Mouse (Mus musculus): ENCODE measurements around the gene Bet1l. TPM values are rescaled to one million over a fixed set of nuclear protein-coding genes. Genes with fewer than 3 reads are reported as not detected.

Bet1l gene
- polyA plus RNA-seq, 1 experiment, result 19.9 TPM

DNA sequence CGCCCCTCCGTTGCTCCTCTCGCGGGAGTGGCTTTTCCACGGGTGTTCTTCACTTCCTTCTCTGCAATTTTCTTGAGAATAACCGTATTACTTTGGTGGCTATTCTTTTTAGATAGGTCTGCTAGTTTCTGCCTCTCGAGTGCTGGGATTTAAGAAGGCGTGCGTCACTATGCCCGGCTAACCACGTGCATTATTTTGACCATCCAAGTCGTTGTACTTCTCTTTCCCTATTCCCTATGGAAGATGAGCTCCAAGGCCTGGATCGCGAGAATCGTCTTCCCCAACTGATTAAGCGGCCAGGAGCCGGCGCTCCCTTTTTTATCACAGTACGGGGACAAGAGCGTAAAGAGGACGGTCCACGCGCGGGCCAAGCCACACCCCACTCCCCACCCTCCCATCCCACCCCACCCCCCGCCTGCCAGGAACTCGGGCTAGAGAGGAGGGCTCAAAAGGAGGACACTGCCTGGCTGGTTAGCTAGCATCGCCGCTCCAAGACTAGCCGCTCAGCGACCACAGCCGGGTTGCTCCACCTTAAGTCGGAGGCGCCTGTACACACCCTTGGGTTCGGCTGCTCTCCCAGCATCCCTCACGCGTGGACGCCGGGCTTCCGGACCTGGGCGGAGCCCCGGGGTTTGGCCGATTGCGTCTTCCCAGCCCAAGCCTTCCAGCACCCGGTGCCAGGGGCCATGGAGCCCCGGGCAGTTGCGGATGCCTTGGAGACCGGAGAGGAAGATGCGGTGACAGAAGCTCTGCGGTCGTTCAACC lies 410 bp downstream of the Bet1l start, which contains the start of gene Ric8a:
Gene Ric8a, plus strand, starts transcription at position 173 of the 765 bp plus-strand sequence.
- peaks cover 42% of the 10 kb centered on the region for H3K36me3 ChIP-seq (ENCODE audit: control insufficient read depth, insufficient read depth)
- TF ChIP-seq CEBPB (IDR thresholded peaks at IDR 0.05; ENCODE audit: low read depth) (no peak), MAX (IDR thresholded peaks at IDR 0.05) (no peak), FOSL1 (IDR thresholded peaks at IDR 0.05; ENCODE audit: insufficient read depth, low read length, poor library complexity, severe bottlenecking) (no peak), MYOD1 (IDR thresholded peaks at IDR 0.05; ENCODE audit: control insufficient read depth, insufficient read length, low read depth) (no peak), USF1 (IDR thresholded peaks at IDR 0.05; ENCODE audit: low read depth) (no peak), MYOG (IDR thresholded peaks at IDR 0.05; ENCODE audit: control insufficient read depth, extremely low read depth, insufficient read length) (no peak), CTCF (IDR thresholded peaks at IDR 0.05; ENCODE audit: control insufficient read depth, insufficient read depth, insufficient read length) (no peak)
- peak within 1 kb of the TSS; percentile 71 for H3K4me3 ChIP-seq (ENCODE audit: insufficient read depth, poor library complexity, severe bottlenecking)
- H3K79me2 ChIP-seq (ENCODE audit: control insufficient read depth, insufficient read depth), result peaks cover 65% of the 10 kb centered on the region
- peaks cover 39% of the 10 kb centered on the region for H3K79me3 ChIP-seq (ENCODE audit: low read depth)
- no peaks in the 10 kb centered on the region for H3K27me3 ChIP-seq (ENCODE audit: control insufficient read depth, insufficient read depth, insufficient read length)
- peak within 1 kb of the TSS; percentile 98 for H3ac ChIP-seq (ENCODE audit: control insufficient read depth, insufficient read length, low read depth)

DNA sequence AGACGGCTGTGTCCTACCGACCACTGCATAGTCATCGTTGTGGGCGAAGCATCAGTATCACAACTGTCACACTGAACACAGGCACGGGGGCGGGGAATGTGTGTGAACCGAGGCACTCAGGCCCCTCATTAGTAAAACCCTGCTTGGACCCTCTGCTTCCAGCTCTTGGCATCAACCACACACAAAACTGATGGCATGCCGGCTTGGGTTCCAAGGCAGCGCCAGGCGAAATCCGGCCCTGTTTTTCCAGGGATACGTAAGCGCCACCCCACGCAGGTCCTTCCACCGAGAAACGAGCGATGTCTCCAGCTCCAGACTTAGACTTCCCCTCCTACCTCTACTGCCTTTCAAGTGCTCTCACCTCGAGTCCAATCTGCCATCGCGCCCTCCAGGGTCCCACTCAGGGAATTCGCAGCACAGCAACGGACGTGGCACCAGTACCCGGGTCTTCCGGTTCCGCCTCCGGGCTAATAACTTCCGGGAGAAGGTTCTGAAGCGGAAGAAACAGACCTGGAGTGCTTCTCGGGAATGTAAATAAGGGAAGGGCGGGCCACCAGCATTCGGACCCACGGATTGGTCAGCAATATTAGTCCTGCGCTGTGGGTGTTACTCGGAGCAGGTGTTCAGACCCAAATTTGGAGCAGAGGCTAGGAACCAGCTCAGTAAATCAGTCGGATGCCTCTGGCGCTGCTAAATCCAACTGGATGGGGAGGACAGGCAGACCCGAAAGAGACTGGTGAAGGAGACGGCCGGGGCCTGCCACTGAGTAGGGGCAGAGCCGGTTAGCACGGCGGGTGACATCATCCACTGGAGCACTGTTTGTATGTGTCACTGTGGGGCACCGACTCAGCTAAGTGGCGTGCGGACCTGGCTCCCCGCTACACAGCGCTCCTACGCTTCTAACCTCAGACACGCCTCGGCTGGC lies 1.3 kb downstream of the Bet1l start, which contains the start of gene Gm45785:
Gene Gm45785, minus strand, starts transcription at position 472 of the 925 bp plus-strand sequence.
- TF ChIP-seq MAX (IDR thresholded peaks at IDR 0.05) (peak; percentile 67), MYOD1 (IDR thresholded peaks at IDR 0.05; ENCODE audit: control insufficient read depth, insufficient read length, low read depth) (peak; percentile 39), MYOG (IDR thresholded peaks at IDR 0.05; ENCODE audit: control insufficient read depth, extremely low read depth, insufficient read length) (no peak)
- H3K4me3 ChIP-seq (ENCODE audit: insufficient read depth, poor library complexity, severe bottlenecking), result peak within 1 kb of the TSS; percentile 71
- H3K79me2 ChIP-seq (ENCODE audit: control insufficient read depth, insufficient read depth), result peaks cover 60% of the 10 kb centered on the region
- peaks cover 34% of the 10 kb centered on the region for H3K36me3 ChIP-seq (ENCODE audit: control insufficient read depth, insufficient read depth)
- no peaks in the 10 kb centered on the region for H3K27me3 ChIP-seq (ENCODE audit: control insufficient read depth, insufficient read depth, insufficient read length)
- peak within 1 kb of the TSS; percentile 98 for H3ac ChIP-seq (ENCODE audit: control insufficient read depth, insufficient read length, low read depth)
- H3K79me3 ChIP-seq (ENCODE audit: low read depth), result peaks cover 39% of the 10 kb centered on the region

DNA sequence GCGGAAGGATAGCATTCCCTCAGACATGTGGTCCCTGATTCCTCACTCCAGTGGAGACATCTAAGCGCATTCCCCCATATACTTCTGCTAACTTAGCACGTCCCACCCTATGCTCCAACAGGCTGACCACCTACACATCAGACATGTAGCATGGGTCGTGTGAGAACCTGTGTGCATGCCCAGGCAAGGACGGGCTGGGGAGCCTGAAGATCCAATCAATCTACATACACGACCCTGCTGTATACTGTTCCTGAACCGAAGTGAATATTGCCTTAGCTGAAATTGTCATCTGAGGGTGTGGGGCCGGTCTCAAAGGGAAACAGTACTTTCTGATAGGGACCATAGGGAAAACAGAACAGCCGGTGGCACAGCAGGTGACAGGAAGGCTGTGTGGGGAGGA lies 2.2 kb downstream of the Bet1l start:
- H3ac ChIP-seq (ENCODE audit: control insufficient read depth, insufficient read length, low read depth), result peak overlapping the region; percentile 91
- H3K36me3 ChIP-seq (ENCODE audit: control insufficient read depth, insufficient read depth), result peaks cover 27% of the 10 kb centered on the region
- H3K27me3 ChIP-seq (ENCODE audit: control insufficient read depth, insufficient read depth, insufficient read length), result no peaks in the 10 kb centered on the region
- peaks cover 35% of the 10 kb centered on the region for H3K79me3 ChIP-seq (ENCODE audit: low read depth)
- peak overlapping the region; percentile 71 for H3K4me3 ChIP-seq (ENCODE audit: insufficient read depth, poor library complexity, severe bottlenecking)
- peaks cover 51% of the 10 kb centered on the region for H3K79me2 ChIP-seq (ENCODE audit: control insufficient read depth, insufficient read depth)
- no peak for TF ChIP-seq MYOD1 (IDR thresholded peaks at IDR 0.05; ENCODE audit: control insufficient read depth, insufficient read length, low read depth)

DNA sequence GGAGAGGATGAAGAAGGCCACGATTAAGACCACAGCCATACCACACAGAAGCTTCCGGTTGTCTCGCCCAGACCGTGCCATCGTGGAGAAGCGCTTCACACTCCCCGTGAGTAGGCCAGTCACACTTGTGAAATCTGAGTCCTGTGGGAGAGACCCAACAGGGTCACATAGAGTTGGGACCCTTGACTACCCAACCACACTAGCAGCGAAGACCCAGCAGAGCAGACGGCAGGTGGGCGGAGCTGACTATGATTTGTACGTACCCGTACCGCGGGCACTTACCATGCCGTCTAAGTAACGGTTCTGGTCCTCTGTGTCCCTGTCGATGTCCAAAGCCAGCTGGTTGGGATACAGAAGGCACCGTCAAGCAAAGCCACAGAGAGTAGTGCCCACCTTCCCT lies 2.9 kb downstream of the Bet1l start:
- Histone ChIP-seq H3K27me3 (ENCODE audit: control insufficient read depth, insufficient read depth, insufficient read length) (no peaks in the 10 kb centered on the region), H3K79me2 (ENCODE audit: control insufficient read depth, insufficient read depth) (peaks cover 47% of the 10 kb centered on the region), H3K79me3 (ENCODE audit: low read depth) (peaks cover 33% of the 10 kb centered on the region), H3K36me3 (ENCODE audit: control insufficient read depth, insufficient read depth) (peaks cover 24% of the 10 kb centered on the region), H3ac (ENCODE audit: control insufficient read depth, insufficient read length, low read depth) (no peak overlapping the region), H3K4me3 (ENCODE audit: insufficient read depth, poor library complexity, severe bottlenecking) (no peak overlapping the region)
- TF ChIP-seq USF1 (IDR thresholded peaks at IDR 0.05; ENCODE audit: low read depth) (no peak), MAX (IDR thresholded peaks at IDR 0.05) (no peak), CEBPB (IDR thresholded peaks at IDR 0.05; ENCODE audit: low read depth) (no peak), FOSL1 (IDR thresholded peaks at IDR 0.05; ENCODE audit: insufficient read depth, low read length, poor library complexity, severe bottlenecking) (no peak), MYOG (IDR thresholded peaks at IDR 0.05; ENCODE audit: control insufficient read depth, extremely low read depth, insufficient read length) (no peak), MYOD1 (IDR thresholded peaks at IDR 0.05; ENCODE audit: control insufficient read depth, insufficient read length, low read depth) (no peak), CTCF (IDR thresholded peaks at IDR 0.05; ENCODE audit: control insufficient read depth, insufficient read depth, insufficient read length) (no peak)

DNA sequence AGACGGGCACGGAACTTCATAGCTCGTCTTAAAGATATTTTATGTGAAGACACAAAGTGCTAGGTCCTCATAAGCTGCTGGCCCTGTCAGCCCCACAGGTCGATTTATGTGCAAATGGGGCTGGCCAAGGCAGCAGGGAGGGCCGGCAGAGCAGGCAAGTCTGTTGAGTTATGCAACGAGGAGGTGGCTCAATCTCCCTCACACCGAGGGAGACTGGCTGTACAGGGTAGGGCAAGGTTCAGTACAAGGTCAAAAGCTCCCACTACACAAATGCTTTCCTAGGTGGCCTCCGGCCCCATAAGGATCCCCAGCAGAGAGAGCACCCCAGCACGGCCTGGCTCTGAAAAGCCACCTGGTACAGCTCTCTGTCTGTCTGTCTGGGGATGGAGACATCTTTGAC lies 4.0 kb downstream of the Bet1l start:
- Histone ChIP-seq H3K4me3 (ENCODE audit: insufficient read depth, poor library complexity, severe bottlenecking) (no peak overlapping the region), H3ac (ENCODE audit: control insufficient read depth, insufficient read length, low read depth) (no peak overlapping the region), H3K79me2 (ENCODE audit: control insufficient read depth, insufficient read depth) (peaks cover 36% of the 10 kb centered on the region), H3K27me3 (ENCODE audit: control insufficient read depth, insufficient read depth, insufficient read length) (no peaks in the 10 kb centered on the region), H3K36me3 (ENCODE audit: control insufficient read depth, insufficient read depth) (peaks cover 22% of the 10 kb centered on the region), H3K79me3 (ENCODE audit: low read depth) (peaks cover 28% of the 10 kb centered on the region)
- TF ChIP-seq MAX (IDR thresholded peaks at IDR 0.05) (no peak), FOSL1 (IDR thresholded peaks at IDR 0.05; ENCODE audit: insufficient read depth, low read length, poor library complexity, severe bottlenecking) (no peak), CEBPB (IDR thresholded peaks at IDR 0.05; ENCODE audit: low read depth) (no peak), MYOD1 (IDR thresholded peaks at IDR 0.05; ENCODE audit: control insufficient read depth, insufficient read length, low read depth) (no peak), MYOG (IDR thresholded peaks at IDR 0.05; ENCODE audit: control insufficient read depth, extremely low read depth, insufficient read length) (no peak), USF1 (IDR thresholded peaks at IDR 0.05; ENCODE audit: low read depth) (no peak), CTCF (IDR thresholded peaks at IDR 0.05; ENCODE audit: control insufficient read depth, insufficient read depth, insufficient read length) (no peak)

Data from C2C12 (cell line).